Mouse (Mus musculus) heart, postnatal 4 days (tissue): ENCODE measurements at regions not wholly inside any gene's neighbourhood (a gene's known extent, or its start where the extent isn't known, plus 50 kb on each side); places are given as distances from the start of the nearest gene placed in this dataset.

Experiments
- DNase-seq: peaks from one replicate; pipeline ENCODE4 v3.0.0; 2021

DNA sequence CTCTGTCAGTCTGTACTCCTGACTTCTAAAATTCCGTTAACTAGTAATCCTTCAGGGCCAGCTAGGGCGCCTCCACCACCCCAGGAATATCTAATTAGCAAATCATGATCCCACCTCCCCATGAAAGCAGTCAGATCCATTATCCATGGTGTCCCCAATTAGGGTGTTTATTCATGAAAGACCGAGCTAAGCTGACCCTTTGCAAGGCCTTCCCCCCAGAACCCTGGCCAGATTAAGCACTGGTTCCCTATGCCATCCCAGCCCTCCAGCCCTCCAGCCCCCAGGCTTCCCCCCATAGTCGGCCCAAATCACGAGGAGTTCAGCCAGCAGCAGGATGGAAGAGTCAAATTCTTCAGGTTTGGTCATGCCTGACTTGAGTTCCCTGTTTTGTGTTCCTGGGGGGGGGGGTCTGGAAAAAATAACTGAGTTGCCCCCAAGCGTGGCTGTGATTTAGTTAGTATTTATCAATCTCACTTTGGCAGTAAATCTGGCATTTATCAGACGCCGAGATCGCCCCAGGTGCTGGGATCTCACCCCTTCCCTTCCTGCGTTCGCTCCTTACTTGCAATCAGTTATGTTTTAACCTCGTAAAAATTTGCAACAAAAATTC, 272.7 kb upstream of the Sall1 start:
- no peak for DNase-seq

DNA sequence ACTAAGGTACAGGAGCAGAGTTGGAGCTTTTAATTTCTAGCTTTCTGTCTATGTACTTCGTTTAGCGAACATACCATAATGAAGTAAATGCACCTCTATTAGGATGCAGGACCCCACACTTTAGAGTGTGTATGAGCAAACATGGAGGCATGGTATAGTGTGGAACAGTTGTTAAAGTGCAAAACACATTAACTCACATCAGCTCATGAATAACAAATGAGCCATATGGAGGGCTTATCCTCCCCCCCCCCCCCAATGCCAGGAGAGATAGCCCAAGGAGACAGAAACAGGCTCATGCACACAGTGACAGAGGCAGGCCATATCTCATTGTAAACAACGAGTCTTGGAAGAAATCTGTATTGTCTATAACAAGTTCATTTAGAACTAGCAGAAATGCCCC, 270.9 kb upstream of the Sall1 start:
- no peak for DNase-seq

DNA sequence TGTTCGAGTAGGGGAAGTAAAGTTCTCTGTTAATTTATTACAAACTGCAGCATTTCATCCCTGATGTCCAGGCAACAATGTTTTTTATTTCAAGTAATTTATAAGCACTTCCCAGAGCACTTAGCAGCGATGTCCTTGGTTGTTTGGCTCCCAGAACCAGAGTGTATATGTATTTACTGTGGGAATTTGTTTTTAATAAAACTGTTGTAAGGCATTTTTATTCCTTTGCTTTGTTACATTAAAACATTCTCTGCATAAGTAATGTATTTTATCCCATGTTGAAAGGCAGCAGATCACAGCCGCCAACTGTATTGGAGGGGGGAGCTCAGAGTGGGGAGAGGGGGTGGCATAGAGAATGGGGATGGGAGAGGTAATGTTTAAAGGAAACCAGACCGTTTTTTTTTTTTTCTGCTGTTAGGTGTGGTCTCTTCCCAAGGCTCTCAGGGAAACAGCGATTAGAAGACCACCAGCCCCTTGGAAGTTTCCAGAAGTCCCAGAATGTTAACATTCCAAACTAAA, 266.8 kb upstream of the Sall1 start:
- no peak for DNase-seq

DNA sequence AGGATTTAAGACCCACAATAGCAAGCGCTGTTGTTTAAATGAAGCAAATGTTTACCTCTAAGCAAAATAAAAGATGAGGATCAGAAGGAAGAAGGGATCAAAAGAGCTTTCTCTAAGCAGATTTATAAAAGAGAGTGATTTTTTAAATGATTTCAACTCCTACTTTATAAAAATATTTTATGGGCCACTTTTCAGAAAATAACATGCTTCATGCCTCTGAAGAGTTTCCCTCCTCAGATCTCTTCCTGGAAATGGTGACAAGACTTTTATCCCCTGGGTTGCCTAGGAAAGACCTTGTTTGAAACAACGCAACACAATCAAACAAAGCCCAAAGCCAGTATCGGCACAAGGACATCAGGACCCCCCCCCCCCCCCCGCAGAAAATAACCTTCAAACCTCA, 265.6 kb upstream of the Sall1 start:
- no peak for DNase-seq

DNA sequence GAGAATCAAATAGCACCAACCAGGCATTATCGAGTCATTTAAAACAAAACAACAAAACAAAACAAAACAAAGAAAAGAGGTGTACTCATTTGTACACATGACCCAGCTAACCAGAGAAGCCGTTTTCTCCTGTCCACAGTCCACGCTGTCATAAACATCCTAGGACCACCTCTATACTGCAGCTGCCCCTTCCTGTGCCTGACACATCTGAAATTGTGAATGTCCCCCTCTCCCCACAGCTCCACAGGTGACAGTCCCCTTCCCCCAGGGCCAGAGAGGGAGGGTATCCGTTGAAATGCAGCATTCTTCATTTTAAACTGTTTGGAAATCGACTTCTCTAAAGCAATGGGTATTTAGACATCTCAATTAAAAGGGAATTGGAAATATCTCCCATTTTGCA, 265.0 kb upstream of the Sall1 start:
- no peak for DNase-seq

DNA sequence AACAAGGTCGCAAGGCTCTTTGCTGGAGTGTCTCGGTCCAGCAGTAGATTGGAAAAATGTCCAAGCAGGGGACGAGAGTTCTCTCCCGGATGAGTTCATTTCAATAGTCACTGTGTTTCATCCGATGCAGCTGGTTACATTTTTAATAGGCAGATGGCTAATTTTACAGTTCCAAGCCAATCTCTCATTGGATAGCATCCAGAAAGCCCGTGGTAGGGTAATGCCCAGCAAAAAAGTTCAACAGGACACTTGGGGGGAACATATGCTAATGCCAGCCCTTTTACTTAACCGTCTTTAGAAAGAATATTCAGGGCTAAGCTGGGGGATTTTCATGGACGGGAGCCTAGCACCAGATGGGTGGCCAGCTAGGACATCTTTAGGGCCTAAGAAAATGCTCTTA, 264.6 kb upstream of the Sall1 start:
- no peak for DNase-seq

DNA sequence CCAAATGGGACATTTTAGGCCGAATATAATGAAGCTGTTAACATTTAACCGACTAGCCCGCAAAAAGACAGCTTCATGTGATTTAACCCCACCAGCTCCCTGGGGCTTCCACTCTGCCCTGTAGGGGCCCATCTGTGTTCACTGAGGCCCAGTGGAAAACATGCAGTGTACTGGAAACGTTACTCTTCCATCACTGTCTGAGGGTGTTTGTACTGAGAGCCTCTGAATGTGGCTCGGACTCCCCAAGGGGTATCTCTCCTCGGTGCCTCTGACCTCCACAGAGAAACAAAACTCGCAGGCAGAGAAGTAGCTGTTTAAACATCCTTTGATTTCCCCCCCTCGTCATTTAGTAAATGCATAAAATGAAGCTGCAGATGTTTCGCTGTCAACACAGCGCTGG, 263.6 kb upstream of the Sall1 start:
- no peak for DNase-seq

DNA sequence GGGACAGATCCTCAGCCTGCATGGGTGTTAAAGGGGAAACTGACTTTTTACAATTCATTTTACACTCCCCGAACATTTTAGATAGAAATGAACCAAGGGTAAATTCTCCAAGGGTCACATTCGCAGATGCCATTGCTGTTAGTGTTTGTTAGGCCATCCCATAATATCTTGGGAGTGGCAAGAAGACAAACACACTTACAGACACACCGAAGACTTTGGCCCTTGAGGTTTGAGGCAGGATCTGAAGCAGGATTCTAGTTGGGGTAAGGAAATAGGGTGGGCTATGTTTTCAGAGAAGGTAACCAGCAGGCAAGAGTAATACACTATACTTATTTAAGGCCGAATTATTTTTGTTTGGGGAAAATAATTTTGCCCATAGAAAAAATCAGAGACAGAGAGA, 263.1 kb upstream of the Sall1 start:
- DNase-seq: no peak

DNA sequence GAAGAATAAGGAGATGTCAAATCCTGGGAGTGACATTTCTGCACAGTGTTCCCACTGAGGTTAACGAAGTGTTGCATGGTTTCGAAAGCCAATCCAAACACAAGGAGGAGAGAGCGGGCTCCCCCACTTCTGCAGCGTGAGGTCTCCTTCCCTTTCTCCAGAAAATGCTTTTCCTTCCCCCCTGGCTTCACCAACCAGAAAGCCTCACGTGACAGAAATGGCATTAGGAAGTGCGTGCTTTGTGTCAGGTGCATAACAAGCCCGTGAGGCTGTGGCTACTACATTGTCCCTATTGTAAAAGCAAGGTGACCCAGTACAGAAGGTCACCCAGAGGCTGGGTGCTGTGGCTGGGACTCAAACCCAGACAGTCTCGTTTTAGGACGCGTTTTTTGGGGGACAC, 260.2 kb upstream of the Sall1 start:
- no peak for DNase-seq

DNA sequence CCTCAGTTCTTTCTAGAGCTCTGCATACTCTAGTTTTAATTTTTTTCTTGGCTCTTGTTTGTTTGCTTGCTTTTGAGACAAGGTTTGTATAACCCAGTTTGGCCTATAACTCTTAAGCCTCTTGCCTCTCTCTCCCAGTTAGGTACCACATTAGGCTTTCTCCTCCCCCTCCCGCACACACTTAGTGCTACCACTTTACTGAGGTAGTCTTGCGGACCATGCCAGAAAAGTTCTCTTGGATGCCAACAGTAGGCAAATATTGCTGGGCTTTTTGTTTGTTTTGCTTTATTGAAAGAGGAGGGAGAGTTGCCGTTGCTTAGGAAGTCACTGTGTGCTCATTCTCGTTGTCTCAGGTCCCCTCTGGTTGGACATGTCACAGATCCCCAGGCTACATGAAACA, 259.4 kb upstream of the Sall1 start:
- DNase-seq: no peak

DNA sequence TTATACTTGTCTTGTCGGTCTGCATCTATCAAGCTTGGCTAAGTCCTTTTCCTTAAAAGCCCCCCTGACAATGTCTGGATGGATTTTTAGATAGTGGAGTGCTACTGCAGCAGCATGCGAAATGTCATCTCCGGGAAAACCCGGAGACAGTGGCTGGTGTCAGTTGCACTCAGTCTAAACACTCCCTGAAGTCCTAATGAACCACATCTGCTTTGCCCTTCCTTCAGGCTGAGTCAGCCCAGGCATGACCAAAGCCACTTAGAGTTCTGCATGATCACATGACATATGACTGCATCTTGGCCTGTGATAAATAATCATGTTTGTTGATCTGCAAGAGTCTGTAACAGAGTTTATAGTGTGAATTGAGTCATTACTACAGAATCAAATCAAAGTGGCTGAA, 255.7 kb upstream of the Sall1 start:
- no peak for DNase-seq

DNA sequence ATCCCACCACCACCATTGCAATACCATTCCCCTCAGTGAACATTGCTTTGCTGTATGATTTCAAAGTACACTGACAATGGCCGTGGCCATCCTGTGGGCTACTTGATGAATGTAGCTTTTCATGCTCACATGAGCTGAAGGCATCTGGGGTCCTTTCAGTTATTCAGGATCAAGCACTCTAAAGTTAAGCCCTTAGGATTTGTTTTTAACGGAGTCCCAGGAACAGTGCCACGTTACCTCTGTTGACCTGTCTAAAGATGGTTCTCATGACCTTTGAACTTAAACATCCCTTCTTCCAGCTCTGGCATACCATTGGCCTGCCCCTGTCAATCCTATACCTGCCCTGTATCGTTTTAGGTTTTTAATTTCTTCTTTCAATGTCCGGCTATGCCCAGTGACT, 251.7 kb upstream of the Sall1 start:
- DNase-seq: no peak

DNA sequence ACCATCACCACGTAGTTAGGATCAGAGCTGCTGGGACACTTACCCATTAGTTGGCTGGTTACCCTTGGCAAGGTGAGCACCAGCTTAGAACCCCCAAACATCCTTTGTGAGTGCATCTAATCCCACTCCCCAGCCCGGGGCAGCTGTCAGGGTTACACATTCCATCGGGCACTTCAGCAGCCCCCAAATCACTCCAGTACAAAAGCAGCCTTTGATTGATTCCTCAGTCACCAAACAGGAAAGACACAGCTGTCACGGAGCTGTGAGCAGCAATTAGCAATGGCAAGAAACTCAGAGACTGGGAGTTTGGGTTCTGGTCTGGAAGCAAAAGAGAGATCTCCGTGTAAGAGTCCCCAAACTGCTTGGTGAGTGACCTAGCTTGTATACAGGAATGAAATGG, 245.1 kb upstream of the Sall1 start:
- DNase-seq: no peak

DNA sequence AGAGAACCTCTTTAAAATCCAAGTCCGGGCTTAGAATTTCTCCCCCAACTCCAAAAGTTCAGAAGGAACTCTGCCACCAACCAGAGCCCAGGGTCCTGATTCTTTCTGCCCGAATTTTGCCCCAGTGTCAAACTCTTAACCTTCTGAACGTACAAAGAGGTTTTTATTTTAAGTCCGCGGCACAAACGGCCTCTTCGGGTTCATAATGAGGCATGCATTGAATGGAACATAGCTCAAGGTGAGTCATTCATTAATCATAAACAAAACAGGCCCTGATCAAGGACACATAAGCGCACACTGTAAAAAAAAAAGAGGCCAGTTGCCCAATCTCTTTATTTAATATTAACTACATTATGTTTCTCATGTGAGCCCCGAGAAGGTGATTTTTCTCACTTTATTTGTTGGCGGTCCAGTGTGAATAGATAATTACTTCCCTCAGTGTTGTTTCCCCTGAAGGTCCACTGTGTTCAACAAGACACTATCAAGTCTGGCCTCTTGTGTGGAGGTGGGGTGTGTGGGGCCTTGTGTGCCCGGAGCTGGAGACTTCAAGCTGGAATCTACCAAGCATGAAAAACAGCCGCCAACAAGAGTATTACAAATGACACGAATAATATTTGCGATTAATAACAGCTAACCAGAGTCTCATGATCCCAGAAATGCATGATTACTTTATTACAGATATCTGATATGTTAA, 241.1 kb upstream of the Sall1 start:
- DNase-seq: no peak

DNA sequence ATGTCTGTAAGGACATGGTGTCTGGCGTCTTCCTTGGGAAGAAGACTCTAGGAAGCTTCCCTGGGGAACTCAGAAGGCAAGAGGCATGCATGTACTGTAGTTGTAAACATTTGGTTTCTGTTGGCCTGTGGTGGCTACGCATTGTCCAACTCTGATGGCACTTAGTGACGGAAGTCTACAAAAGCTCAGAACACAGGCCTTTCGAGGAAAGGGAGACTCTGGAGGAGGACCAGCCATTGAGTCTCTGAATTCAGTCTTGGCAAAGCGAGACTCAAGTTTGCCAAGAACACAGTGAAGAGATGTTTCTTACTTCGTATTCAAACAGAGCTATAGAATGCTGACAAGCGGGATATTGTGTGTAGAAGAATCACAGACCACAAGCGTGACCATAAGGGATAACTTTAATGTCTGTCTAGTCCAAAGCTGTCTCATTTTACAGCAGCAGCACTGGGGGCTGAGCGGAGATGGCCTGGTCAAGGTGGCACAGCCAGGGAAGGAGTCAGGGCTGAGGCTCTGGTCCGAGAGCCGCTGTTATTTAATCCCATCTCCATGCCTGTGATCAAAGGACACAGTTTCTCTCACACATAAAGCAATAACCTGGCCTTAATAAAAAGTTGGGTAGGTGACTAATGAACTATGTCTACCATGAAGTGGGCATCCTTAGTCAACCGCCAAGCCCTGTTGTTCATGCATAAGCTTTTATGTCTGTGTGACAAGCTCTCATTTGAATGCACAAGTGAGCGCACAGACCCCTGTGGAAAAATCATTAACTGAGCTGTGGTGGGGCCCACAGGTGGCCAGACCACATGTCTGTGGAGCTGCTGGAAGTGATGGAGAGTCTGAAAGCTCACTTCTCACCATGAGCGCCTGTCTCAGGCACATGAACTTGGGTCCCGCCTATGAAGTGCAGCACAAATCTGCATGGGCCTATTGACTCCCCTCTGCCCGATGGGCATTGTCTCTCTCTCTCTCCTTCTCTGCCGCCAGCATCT, 239.4 kb upstream of the Sall1 start:
- no peak for DNase-seq

DNA sequence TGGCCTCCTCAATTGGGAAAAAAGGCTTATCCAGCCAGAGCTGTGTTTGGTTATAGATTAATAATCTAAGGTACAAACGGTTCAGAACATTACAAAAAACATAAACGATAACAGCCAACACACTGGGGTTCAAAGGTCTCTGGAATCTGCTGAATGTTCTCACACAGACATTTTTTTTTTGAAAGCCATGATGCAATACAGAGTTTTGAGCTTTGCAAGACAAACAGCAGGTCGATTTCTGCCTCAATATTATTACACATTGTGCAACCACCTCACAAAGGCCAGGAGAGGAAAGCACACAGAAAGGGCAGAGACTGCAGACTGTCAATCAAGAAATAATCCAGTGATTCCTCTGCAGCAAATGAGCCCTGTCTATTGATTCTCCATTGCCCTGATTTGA, 235.9 kb upstream of the Sall1 start:
- no peak for DNase-seq

DNA sequence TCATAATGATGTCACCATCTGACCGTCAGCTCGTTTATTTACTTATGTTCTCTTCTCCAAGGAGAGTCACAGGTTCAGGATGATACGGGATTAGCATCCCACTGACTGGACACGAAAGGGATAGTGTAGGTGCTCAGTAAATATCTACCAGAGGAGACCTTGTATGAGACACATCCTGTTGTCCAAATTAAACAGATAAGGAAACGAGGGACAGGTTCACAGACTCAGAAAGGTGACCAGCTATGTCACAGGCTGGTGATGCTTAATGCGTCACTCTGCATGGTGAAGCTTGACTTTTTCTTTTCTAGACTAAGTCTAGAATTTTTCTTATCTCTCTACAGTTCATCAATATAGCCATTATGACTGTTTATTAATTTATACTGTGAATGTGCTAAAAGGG, 235.2 kb upstream of the Sall1 start:
- DNase-seq: no peak

DNA sequence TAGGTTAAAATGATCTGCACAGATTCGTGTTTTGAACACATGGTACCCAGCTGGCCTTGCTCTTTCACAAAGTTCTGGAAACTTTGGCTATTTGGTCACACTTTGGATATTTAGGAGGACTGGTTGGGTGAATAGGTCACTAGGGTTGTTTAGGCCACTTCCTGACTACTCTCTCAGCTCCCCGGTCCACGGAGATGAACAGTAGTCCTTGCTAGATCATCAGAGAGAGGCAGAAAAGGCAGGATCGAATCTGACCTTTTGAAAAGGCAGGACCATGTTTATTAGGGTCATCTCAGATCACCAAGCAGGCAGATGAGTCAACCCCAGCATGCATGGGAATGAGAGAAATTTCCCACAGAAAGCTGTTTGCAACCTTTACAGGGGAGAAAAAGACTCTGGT, 229.3 kb upstream of the Sall1 start:
- no peak for DNase-seq

DNA sequence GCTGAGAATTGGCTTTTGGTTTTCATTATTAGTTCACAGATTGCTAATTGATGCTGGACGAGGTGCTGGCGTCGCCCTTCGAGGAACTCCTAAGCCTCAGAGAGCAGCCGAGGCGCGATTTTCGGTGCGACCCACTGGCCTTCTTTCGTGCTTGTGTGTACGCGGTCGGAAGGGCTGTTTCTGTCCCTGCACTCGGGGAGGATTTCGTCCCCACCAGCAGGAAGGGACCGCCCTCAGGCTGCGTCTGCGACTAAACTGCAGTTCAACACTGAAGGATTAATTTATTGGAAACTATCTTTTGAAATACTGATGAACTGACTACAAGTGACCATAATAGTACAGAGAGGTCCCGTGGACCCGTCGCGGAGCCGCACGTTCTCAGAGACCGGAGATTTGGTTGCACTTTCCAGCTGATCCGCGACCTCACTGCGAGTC, 228.4 kb upstream of the Sall1 start:
- peak; percentile 21 for DNase-seq

DNA sequence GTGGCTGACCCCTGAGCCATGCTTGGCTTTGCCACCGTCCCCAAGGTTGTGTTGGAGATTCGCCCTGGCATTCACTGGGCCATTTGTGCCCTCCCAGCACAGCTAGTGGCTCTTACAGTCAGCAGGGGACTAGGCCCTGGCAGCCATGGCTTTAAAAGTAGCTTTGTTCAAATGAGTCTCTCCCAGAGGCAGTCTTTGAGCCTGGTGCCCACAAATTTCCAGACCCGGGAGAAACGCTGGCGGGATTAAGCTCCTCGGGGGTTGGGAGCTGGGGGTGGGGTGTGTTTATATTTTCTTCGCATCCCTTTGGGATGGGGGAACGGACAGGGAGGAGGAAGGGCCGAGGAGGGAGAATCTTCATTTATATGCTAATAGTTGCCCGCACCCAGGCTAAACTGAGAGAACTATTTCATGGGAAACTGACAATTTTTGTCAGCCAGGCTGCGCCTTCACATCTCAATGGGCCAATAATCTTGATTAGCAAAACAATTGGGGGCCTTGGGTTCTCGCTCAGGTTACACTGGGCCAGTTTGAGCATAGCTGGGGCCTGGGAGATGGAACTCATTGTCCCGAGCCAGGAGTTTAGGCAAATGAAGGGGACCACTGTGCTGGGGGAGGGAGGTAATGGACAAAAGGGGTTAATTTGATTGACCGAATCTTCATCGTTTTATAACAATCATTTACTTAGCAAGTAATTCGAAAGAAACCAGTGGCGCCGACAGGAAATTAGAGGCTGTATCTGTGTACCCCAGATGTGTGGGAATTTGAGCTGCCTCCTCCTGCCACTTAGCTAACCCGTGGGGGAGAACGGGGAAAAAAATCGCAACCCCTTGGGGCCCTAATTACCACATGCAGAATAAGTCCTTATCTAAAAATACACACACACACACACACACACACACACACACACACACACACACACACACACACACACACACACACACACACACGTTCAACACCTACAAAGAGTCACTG, 227.7 kb upstream of the Sall1 start:
- DNase-seq: no peak

DNA sequence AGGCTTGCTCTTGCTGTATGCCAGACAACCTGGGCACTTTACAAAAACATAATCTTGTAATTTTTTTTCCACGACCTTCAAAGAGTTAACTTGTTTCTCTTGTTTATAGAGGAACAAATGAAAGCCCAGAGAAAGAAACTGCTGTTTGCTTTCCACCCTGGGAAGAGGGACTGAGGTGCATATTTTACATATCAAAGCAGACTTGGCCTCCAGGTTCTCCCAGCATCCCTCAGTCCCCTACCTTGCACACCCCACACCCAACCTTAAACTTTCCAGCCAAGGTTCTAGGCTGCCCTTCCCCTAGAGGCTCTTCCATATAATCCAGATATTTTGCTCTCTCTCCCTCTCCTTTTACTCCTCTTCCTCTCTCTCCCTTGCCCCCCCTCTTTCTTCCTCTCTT, 226.0 kb upstream of the Sall1 start:
- DNase-seq: no peak

DNA sequence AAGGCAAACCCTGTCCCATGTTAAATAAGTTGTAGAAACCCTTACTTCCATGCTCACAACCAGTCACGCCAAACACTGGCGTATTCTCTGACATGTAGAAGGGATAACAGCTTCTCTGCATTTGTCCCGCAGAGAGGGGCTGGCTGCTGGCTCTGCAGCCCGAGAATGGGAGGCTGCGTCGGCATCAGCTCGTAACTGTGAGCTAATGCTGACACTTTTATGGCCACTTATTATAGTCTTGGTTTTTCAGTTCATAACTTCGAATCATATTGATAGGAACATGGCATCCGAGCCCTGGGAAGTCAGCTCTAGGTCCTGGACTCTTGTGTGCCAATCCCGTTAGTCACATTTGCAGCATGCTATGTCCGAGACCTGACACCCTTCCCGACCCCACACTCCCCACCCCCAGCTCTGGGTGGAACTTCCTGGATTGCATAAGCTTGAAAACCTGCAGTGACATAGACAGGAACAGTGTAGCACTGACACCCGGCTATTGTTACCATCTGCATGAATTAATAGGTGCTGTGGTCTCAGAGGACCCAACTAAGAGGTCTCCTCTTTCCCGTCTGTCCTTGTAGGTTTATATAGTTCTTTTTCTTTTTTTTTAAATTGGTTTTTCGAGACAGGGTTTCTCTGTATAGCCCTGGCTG, 217.3 kb upstream of the Sall1 start:
- DNase-seq: no peak
